Mouse (Mus musculus) liver, embryonic 16.5 days (tissue): ENCODE measurements around the gene Casp6. TPM values are rescaled to one million over a fixed set of nuclear protein-coding genes. Genes with fewer than 3 reads are reported as not detected.
A peak's percentile ranks its signal among the peaks of the same experiment; 100 is the strongest.

Experiments used
- ATAC-seq: fragments of 200-750 bp; cut with Nextera tagmentation; 2 replicates; pipeline ENCODE4 v1.8.0; 2017; ENCODE audit warnings: low read depth, mild to moderate bottlenecking, moderate number of reproducible peaks, moderate library complexity
- H3K27ac ChIP-seq: fragments of 300-500 bp; sonication (generic); 2 replicates; pipeline ENCODE4 v1.5.1; 2014; ENCODE audit warnings: mild to moderate bottlenecking, low read length
- H3K27me3 ChIP-seq: fragments of 300-500 bp; sonication (generic); 2 replicates; pipeline ENCODE4 v1.6.1; 2014; ENCODE audit warnings: low read depth, low read length, mixed read lengths; ENCODE audit not compliant: control insufficient read depth, insufficient read depth
- H3K36me3 ChIP-seq: fragments of 300-500 bp; sonication (generic); 2 replicates; pipeline ENCODE4 v1.6.1; 2014; ENCODE audit warnings: mild to moderate bottlenecking; ENCODE audit not compliant: control insufficient read depth, insufficient read depth
- H3K4me1 ChIP-seq: fragments of 300-500 bp; sonication (generic); 2 replicates; pipeline ENCODE4 v1.6.1; 2014; ENCODE audit warnings: low read depth, low read length, mixed read lengths; ENCODE audit not compliant: control insufficient read depth
- H3K4me2 ChIP-seq: fragments of 300-500 bp; sonication (generic); 2 replicates; pipeline ENCODE4 v1.6.1; 2014; ENCODE audit warnings: low read depth, low read length, mixed read lengths
- H3K4me3 ChIP-seq: fragments of 300-500 bp; sonication (generic); 2 replicates; pipeline ENCODE4 v1.5.1; 2014; ENCODE audit warnings: low read depth, mild to moderate bottlenecking, low read length
- H3K9ac ChIP-seq: fragments of 300-500 bp; sonication (generic); 2 replicates; pipeline ENCODE4 v1.6.1; 2014; ENCODE audit warnings: low read depth, low read length
- H3K9me3 ChIP-seq: fragments of 300-500 bp; sonication (generic); replicated peaks from 2 replicates; pipeline ENCODE4 v1.6.1; 2016; ENCODE audit warnings: low read length; ENCODE audit not compliant: control insufficient read depth
- WGBS: fragments of 180-500 bp; shearing (Covaris S2); extraction: QIAGEN DNeasy Blood & Tissue Kit; methylation state at CpG from one replicate; pipeline ENCODE4 v1.1.7; 2014; ENCODE audit not compliant: insufficient replicate concordance; 5-methylcytosine and 5-hydroxymethylcytosine counted together
- polyA plus RNA-seq: library from polyadenylated mRNA; unstranded; fragments of >200 nt; fragmentation: Nextera tagmentation; extraction: Ambion mirVana; gene quantifications from 2 replicates; pipeline ENCODE4 v1.2.1, GENCODE M21; 2015

Casp6 gene
- polyA plus RNA-seq = 30.6 and 33.6 TPM in 2 replicates

- Histone ChIP-seq H3K27me3 (no peaks in the 10 kb centered on the region), H3K4me3 (peak within 1 kb of the TSS; percentile 71), H3K27ac (peak within 1 kb of the TSS; percentile 64), H3K9ac (peak within 1 kb of the TSS; percentile 68), H3K4me1 (peaks cover 22% of the 10 kb centered on the region), H3K36me3 (no peaks in the 10 kb centered on the region), H3K9me3 (no peaks in the 10 kb centered on the region), H3K4me2 (peak within 1 kb of the TSS; percentile 66)
- ATAC-seq = peak; percentile 96
- under 1% methylated on average over 34 of the region's 34 CpGs for WGBS
Observed at GRCm38 (mm10) chr3:129901271-129901809, at the start of gene Casp6. TSS of gene Casp6 (plus strand) at chr3:129901425.

GRCm38 (mm10) chr3:129862592-129862991, 38.6 kb upstream of the Casp6 start:
- WGBS = 43% methylated on average over 2 of the region's 2 CpGs
- Histone ChIP-seq H3K27me3 (no peaks in the 10 kb centered on the region), H3K27ac (no peak overlapping the region), H3K9ac (no peak overlapping the region), H3K4me1 (no peaks in the 10 kb centered on the region), H3K4me2 (no peak overlapping the region), H3K9me3 (no peaks in the 10 kb centered on the region; the same call in 1 of the 2 replicates), H3K4me3 (no peak overlapping the region), H3K36me3 (peaks cover 13% of the 10 kb centered on the region)
- ATAC-seq = no peak

GRCm38 (mm10) chr3:129863698-129864097, 37.5 kb upstream of the Casp6 start:
- Histone ChIP-seq H3K27ac (no peak overlapping the region), H3K4me3 (no peak overlapping the region), H3K27me3 (no peaks in the 10 kb centered on the region), H3K9ac (no peak overlapping the region), H3K4me1 (no peaks in the 10 kb centered on the region), H3K9me3 (no peaks in the 10 kb centered on the region), H3K36me3 (peaks cover 7% of the 10 kb centered on the region), H3K4me2 (no peak overlapping the region)
- 46% methylated on average over 14 of the region's 14 CpGs for WGBS
- ATAC-seq = no peak

- Histone ChIP-seq H3K27me3 (no peaks in the 10 kb centered on the region), H3K9ac (no peak overlapping the region), H3K4me1 (peaks cover 27% of the 10 kb centered on the region), H3K36me3 (no peaks in the 10 kb centered on the region), H3K27ac (no peak overlapping the region), H3K4me3 (no peak overlapping the region), H3K4me2 (no peak overlapping the region), H3K9me3 (no peaks in the 10 kb centered on the region)
- no peak for ATAC-seq
- 77% methylated on average over 10 of the region's 10 CpGs for WGBS
Observed at GRCm38 (mm10) chr3:129877327-129877726, 23.9 kb upstream of the Casp6 start.

- Histone ChIP-seq H3K27ac (peak within 1 kb of the TSS; percentile 84), H3K27me3 (no peaks in the 10 kb centered on the region), H3K9ac (peak within 1 kb of the TSS; percentile 78), H3K4me1 (peaks cover 37% of the 10 kb centered on the region), H3K4me2 (peak within 1 kb of the TSS; percentile 91), H3K4me3 (peak within 1 kb of the TSS; percentile 77), H3K9me3 (no peaks in the 10 kb centered on the region), H3K36me3 (no peaks in the 10 kb centered on the region)
- ATAC-seq = peak; percentile 78
- WGBS = under 1% methylated on average over 58 of the region's 66 CpGs
Observed at GRCm38 (mm10) chr3:129878405-129879021, 22.7 kb upstream of the Casp6 start, which contains the start of gene Pla2g12a. TSS of gene Pla2g12a (plus strand) at chr3:129878606.

- under 1% methylated on average over 25 of the region's 25 CpGs for WGBS
- Histone ChIP-seq H3K4me3 (peak overlapping the region; percentile 77), H3K36me3 (no peaks in the 10 kb centered on the region), H3K9ac (peak overlapping the region; percentile 78), H3K9me3 (no peaks in the 10 kb centered on the region), H3K27ac (peak overlapping the region; percentile 84), H3K4me1 (peaks cover 37% of the 10 kb centered on the region), H3K4me2 (peak overlapping the region; percentile 91), H3K27me3 (no peaks in the 10 kb centered on the region)
- peak; percentile 72 for ATAC-seq
Observed at GRCm38 (mm10) chr3:129879131-129879757, 22.0 kb upstream of the Casp6 start.

- Histone ChIP-seq H3K27ac (peak overlapping the region; percentile 56), H3K4me1 (peaks cover 41% of the 10 kb centered on the region), H3K27me3 (no peaks in the 10 kb centered on the region), H3K4me2 (peak overlapping the region; percentile 91), H3K9ac (peak overlapping the region; percentile 78; the same call in 1 of the 2 replicates), H3K9me3 (no peaks in the 10 kb centered on the region), H3K4me3 (peak overlapping the region; percentile 77), H3K36me3 (no peaks in the 10 kb centered on the region)
- no peak for ATAC-seq
- WGBS = 58% methylated on average over 2 of the region's 2 CpGs
Observed at GRCm38 (mm10) chr3:129879913-129880312, 21.3 kb upstream of the Casp6 start.

- Histone ChIP-seq H3K9ac (peak overlapping the region; percentile 53), H3K9me3 (no peaks in the 10 kb centered on the region), H3K27me3 (no peaks in the 10 kb centered on the region), H3K4me2 (peak overlapping the region; percentile 58), H3K4me1 (peaks cover 53% of the 10 kb centered on the region), H3K36me3 (no peaks in the 10 kb centered on the region), H3K4me3 (peak overlapping the region; percentile 52), H3K27ac (peak overlapping the region; percentile 65)
- ATAC-seq = peak; percentile 56
- WGBS = 10% methylated on average over 8 of the region's 8 CpGs
Observed at GRCm38 (mm10) chr3:129880925-129881593, 20.2 kb upstream of the Casp6 start.
